In genomic region chr3:106771834-106772233, GRCm38 (mm10) we compare ENCODE assay signal across 28 mouse cellular contexts. TPM values are rescaled to one million over a fixed set of nuclear protein-coding genes. Genes with fewer than 3 reads are reported as not detected.
DNase-seq lines count a peak whose midpoint lies in the region; ATAC-seq and TF ChIP-seq lines count a peak whose summit lies in the region.
"Had no signal": no experiment of that assay in that cellular context is flagged by ENCODE, and none has a peak within 500 bp of the region (broad histone marks: within the 10 kb centered on the region; RNA-seq: fewer than 3 reads in every experiment).

No protein-coding gene starts in this region.

- no peak for TF ChIP-seq POLR2A in thymus, adult 2 months (IDR thresholded peaks at IDR 0.05; ENCODE audit: control insufficient read depth, extremely low read depth, insufficient read depth, low read length, poor library complexity)

- no peak for TF ChIP-seq CTCF in thymus, adult 2 months (IDR thresholded peaks at IDR 0.05; ENCODE audit: borderline replicate concordance, control insufficient read depth, extremely low read depth, insufficient read depth, low read length, poor library complexity)

- H3K4me2 ChIP-seq in liver, embryonic 12.5 days = no peak overlapping the region
- H3K4me2 ChIP-seq: embryonic facial prominence, embryonic 15.5 days; heart, embryonic 12.5 days; hindbrain, embryonic 15.5 days; limb, embryonic 12.5 days; liver, embryonic 13.5 days; lung, embryonic 14.5 days; midbrain, embryonic 11.5 days; neural tube, embryonic 13.5 days had no signal

- peak; percentile 73 for ATAC-seq in inflammation-experienced regulatory T-cells, adult 6 months
- ATAC-seq in liver, embryonic 12.5 days = no peak
- ATAC-seq: forebrain, embryonic 16.5 days had no signal

- no peak overlapping the region for H3K4me3 ChIP-seq in thymus, adult 2 months (ENCODE audit: control insufficient read depth, insufficient read depth, low read length)
- no peak overlapping the region for H3K4me3 ChIP-seq in liver, embryonic 12.5 days
- H3K4me3 ChIP-seq: embryonic facial prominence, embryonic 15.5 days; heart, embryonic 12.5 days; hindbrain, embryonic 15.5 days; limb, embryonic 12.5 days; liver, embryonic 13.5 days; neural tube, embryonic 13.5 days had no signal

- no peaks in the 10 kb centered on the region for H3K4me1 ChIP-seq in thymus, adult 2 months (replicated peaks; ENCODE audit: control insufficient read depth, insufficient read depth, low read length)
- no peaks in the 10 kb centered on the region for H3K4me1 ChIP-seq in liver, embryonic 12.5 days
- H3K4me1 ChIP-seq: embryonic facial prominence, embryonic 15.5 days; heart, embryonic 12.5 days; hindbrain, embryonic 15.5 days; limb, embryonic 12.5 days; liver, embryonic 13.5 days; neural tube, embryonic 13.5 days had no signal

- 100% methylated on average over 1 of the region's 1 CpGs for WGBS in thymus, adult 2 months
- 55% methylated on average over 1 of the region's 1 CpGs for WGBS in liver, embryonic 12.5 days (ENCODE audit: insufficient replicate concordance)

- H3K9me3 ChIP-seq in liver, embryonic 12.5 days (replicated peaks) = no peaks in the 10 kb centered on the region
- H3K9me3 ChIP-seq: embryonic facial prominence, embryonic 15.5 days; heart, embryonic 12.5 days; hindbrain, embryonic 15.5 days; limb, embryonic 12.5 days; liver, embryonic 13.5 days; neural tube, embryonic 13.5 days had no signal

- no peaks in the 10 kb centered on the region for H3K27me3 ChIP-seq in thymus, adult 2 months (ENCODE audit: control insufficient read depth, insufficient read depth, low read length)
- H3K27me3 ChIP-seq in liver, embryonic 12.5 days (replicated peaks) = no peaks in the 10 kb centered on the region
- H3K27me3 ChIP-seq: embryonic facial prominence, embryonic 15.5 days; heart, embryonic 12.5 days; hindbrain, embryonic 15.5 days; limb, embryonic 12.5 days; liver, embryonic 13.5 days; neural tube, embryonic 13.5 days had no signal

- no peak overlapping the region for H3K9ac ChIP-seq in liver, embryonic 12.5 days
- H3K9ac ChIP-seq: embryonic facial prominence, embryonic 15.5 days; heart, embryonic 12.5 days; hindbrain, embryonic 15.5 days; limb, embryonic 12.5 days; liver, embryonic 13.5 days; lung, embryonic 14.5 days; neural tube, embryonic 13.5 days had no signal

- H3K27ac ChIP-seq in thymus, adult 2 months (ENCODE audit: control insufficient read depth, insufficient read depth, low read length) = no peak overlapping the region
- H3K27ac ChIP-seq in liver, embryonic 12.5 days = no peak overlapping the region
- H3K27ac ChIP-seq: embryonic facial prominence, embryonic 15.5 days; hindbrain, embryonic 15.5 days; limb, embryonic 12.5 days; liver, embryonic 13.5 days; neural tube, embryonic 13.5 days had no signal

- H3K36me3 ChIP-seq in thymus, adult 2 months (ENCODE audit: control insufficient read depth, insufficient read depth, low read length) = no peaks in the 10 kb centered on the region
- H3K36me3 ChIP-seq in liver, embryonic 12.5 days = no peaks in the 10 kb centered on the region
- H3K36me3 ChIP-seq: embryonic facial prominence, embryonic 15.5 days; heart, embryonic 12.5 days; hindbrain, embryonic 15.5 days; limb, embryonic 12.5 days; liver, embryonic 13.5 days; neural tube, embryonic 13.5 days had no signal

- peak; percentile 12 for DNase-seq in thymus, postnatal 0 days (ENCODE audit: low spot score)
- DNase-seq in thymus, adult 2 months = no peak
- DNase-seq in NIH3T3 (ENCODE audit: low read depth) = peak; percentile 9
- no peak for DNase-seq in left cerebral cortex, adult 18-20 months (ENCODE audit: low spot score in 2 of 2)
- DNase-seq in lung, postnatal 25 days (ENCODE audit: low spot score) = no peak
- DNase-seq: adrenal gland, postnatal 14 days; cerebellum, adult 11-12 months; cerebellum, postnatal 25 days; kidney, adult 18-20 months; kidney, postnatal 25 days; layer of hippocampus, adult 9-11 months; liver, embryonic 13.5 days; lung, embryonic 14.5 days; lung, postnatal 4 days; spleen, adult 18-20 months had no signal

RNA-seq across cellular contexts. Expression of gene Cd53, which starts 18.1 kb away (rescaled TPM):
- 146 and 152 TPM in 2 replicates for polyA plus RNA-seq in thymus, postnatal 0 days (2015; fragmentation: Nextera tagmentation; extraction: Ambion mirVana)
- polyA plus RNA-seq in thymus, adult 2 months (2012; rRNA removed) = 65.0 and 76.9 TPM in 2 replicates
- 1,000 to 10,000 TPM; 1,117 to 1,392 (median 1,238) TPM for polyA plus RNA-seq in inflammation-experienced regulatory T-cells, adult 6 months (2017; shearing (Covaris generic))
- polyA plus RNA-seq in liver, embryonic 12.5 days (2016; fragmentation: Nextera tagmentation; extraction: Ambion mirVana) = 12.6 and 13.7 TPM in 2 replicates
- total RNA-seq in left cerebral cortex, adult 18-20 months (2021) = 1 to 10 TPM; 7.7 to 9.4 TPM

RNA-seq across cellular contexts. Expression of gene Olfr266, which starts 54.3 kb away (rescaled TPM):
- not detected in 2 replicates for polyA plus RNA-seq in thymus, postnatal 0 days (2015; fragmentation: Nextera tagmentation; extraction: Ambion mirVana)
- polyA plus RNA-seq in thymus, adult 2 months (2012; rRNA removed) = 0.09 TPM in 1 of 2 replicates, not detected in the other
- not detected for polyA plus RNA-seq in inflammation-experienced regulatory T-cells, adult 6 months (2017; shearing (Covaris generic))
- polyA plus RNA-seq in liver, embryonic 12.5 days (2016; fragmentation: Nextera tagmentation; extraction: Ambion mirVana) = not detected in 2 replicates
- not detected for total RNA-seq in left cerebral cortex, adult 18-20 months (2021)
- total RNA-seq: adrenal gland, postnatal 14 days; gastrocnemius, postnatal 4 days; heart, postnatal 25 days; monocyte, adult 5-6 weeks had no signal
- polyA plus RNA-seq: embryonic facial prominence, embryonic 15.5 days; forebrain, embryonic 16.5 days; heart, embryonic 12.5 days; hindbrain, embryonic 15.5 days; limb, embryonic 12.5 days; liver, embryonic 13.5 days; lung, embryonic 14.5 days; midbrain, embryonic 11.5 days; neural tube, embryonic 13.5 days; stomach, embryonic 14.5 days had no signal

Comparison
In these comparisons a context has a peak if more than half of its experiments do, and no peak if none do; other contexts are left out.
1. DNase-seq: peak in thymus, postnatal 0 days (single experiment) and NIH3T3 (single experiment); none in thymus, adult 2 months (single experiment), left cerebral cortex, adult 18-20 months (0 of 2) and lung, postnatal 25 days (single experiment).